Mouse (Mus musculus): Measurements from ENCODE around the gene Scp2. TPM values are rescaled to one million over a fixed set of nuclear protein-coding genes. Genes with fewer than 3 reads are reported as not detected.

Gene Scp2
- polyA plus RNA-seq, 1 experiment from 2014 or later: 209 TPM

DNA sequence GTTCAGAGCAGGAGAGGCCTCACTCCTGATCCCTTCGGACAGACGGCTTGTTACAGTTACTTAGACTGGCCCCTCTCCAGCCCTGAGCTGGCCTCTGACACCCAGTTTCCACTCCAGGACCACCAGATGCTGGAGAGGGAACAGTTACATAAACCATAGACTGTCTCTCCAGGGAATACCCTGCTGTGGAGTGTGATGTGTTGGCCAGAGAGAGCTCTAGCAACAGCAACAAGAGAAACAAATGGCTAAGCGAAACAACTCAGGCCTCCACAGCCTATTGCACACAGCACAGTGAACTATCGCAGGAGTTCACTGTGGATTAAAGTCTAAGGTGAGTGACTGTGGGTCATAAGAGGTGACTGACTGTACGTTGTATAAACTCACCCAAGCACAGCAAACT lies 120.2 kb downstream of the Scp2 start:
- H3K27me3 ChIP-seq (ENCODE audit: control insufficient read depth, insufficient read depth, low read length): 0 out of 2 replicates have a peak, but pooled peaks cover 3% of the 10 kb centered on the region
- no peaks in the 10 kb centered on the region for H3K36me3 ChIP-seq (ENCODE audit: control insufficient read depth, insufficient read depth, low read length)
- H3K4me3 ChIP-seq (ENCODE audit: low read length): no peak overlapping the region
- no peak overlapping the region for H3K27ac ChIP-seq (ENCODE audit: low read depth, low read length)
- WGBS: 42% methylated on average over 5 of the region's 5 CpGs
- no peaks in the 10 kb centered on the region for H3K9me3 ChIP-seq (ENCODE audit: control insufficient read depth, low read length)
- peaks cover 11% of the 10 kb centered on the region for H3K4me1 ChIP-seq (ENCODE audit: control insufficient read depth, insufficient read depth, low read length)
- no peak for ATAC-seq (ENCODE audit: low FRiP score, low TSS enrichment)
- no peak overlapping the region for H3K9ac ChIP-seq (ENCODE audit: low read depth, low read length)
- H3K4me2 ChIP-seq (replicated peaks; ENCODE audit: low read depth, low read length): no peak overlapping the region

GRCm38 (mm10) chr4:108023186-108023585 lies 121.6 kb downstream of the Scp2 start:
- WGBS: 91% methylated on average over 4 of the region's 4 CpGs
- no peaks in the 10 kb centered on the region for H3K27me3 ChIP-seq (ENCODE audit: control insufficient read depth, insufficient read depth, low read length)
- ATAC-seq (ENCODE audit: low FRiP score, low TSS enrichment): no peak
- no peak overlapping the region for H3K4me3 ChIP-seq (ENCODE audit: low read length)
- H3K36me3 ChIP-seq (ENCODE audit: control insufficient read depth, insufficient read depth, low read length): no peaks in the 10 kb centered on the region
- no peak overlapping the region for H3K4me2 ChIP-seq (replicated peaks; ENCODE audit: low read depth, low read length)
- no peaks in the 10 kb centered on the region for H3K9me3 ChIP-seq (ENCODE audit: control insufficient read depth, low read length)
- H3K4me1 ChIP-seq (ENCODE audit: control insufficient read depth, insufficient read depth, low read length): peaks cover 11% of the 10 kb centered on the region
- no peak overlapping the region for H3K27ac ChIP-seq (ENCODE audit: low read depth, low read length)
- H3K9ac ChIP-seq (ENCODE audit: low read depth, low read length): no peak overlapping the region

- WGBS: 88% methylated on average over 6 of the region's 6 CpGs
- no peaks in the 10 kb centered on the region for H3K36me3 ChIP-seq (ENCODE audit: control insufficient read depth, insufficient read depth, low read length)
- H3K4me2 ChIP-seq (replicated peaks; ENCODE audit: low read depth, low read length): no peak overlapping the region
- no peak overlapping the region for H3K27ac ChIP-seq (ENCODE audit: low read depth, low read length)
- no peak overlapping the region for H3K9ac ChIP-seq (ENCODE audit: low read depth, low read length)
- no peak for ATAC-seq (ENCODE audit: low FRiP score, low TSS enrichment)
- no peaks in the 10 kb centered on the region for H3K27me3 ChIP-seq (ENCODE audit: control insufficient read depth, insufficient read depth, low read length)
- peaks cover 7% of the 10 kb centered on the region for H3K4me1 ChIP-seq (ENCODE audit: control insufficient read depth, insufficient read depth, low read length)
- H3K9me3 ChIP-seq (ENCODE audit: control insufficient read depth, low read length): no peaks in the 10 kb centered on the region
- no peak overlapping the region for H3K4me3 ChIP-seq (ENCODE audit: low read length)
Measured at GRCm38 (mm10) chr4:108020178-108020577, 124.6 kb downstream of the Scp2 start.

GRCm38 (mm10) chr4:108018961-108019921 lies 125.6 kb downstream of the Scp2 start:
- no peak overlapping the region for H3K4me3 ChIP-seq (ENCODE audit: low read length)
- no peak overlapping the region for H3K27ac ChIP-seq (ENCODE audit: low read depth, low read length)
- 56% methylated on average over 14 of the region's 14 CpGs for WGBS
- H3K4me2 ChIP-seq (replicated peaks; ENCODE audit: low read depth, low read length): no peak overlapping the region
- H3K4me1 ChIP-seq (ENCODE audit: control insufficient read depth, insufficient read depth, low read length): no peaks in the 10 kb centered on the region
- H3K9ac ChIP-seq (ENCODE audit: low read depth, low read length): no peak overlapping the region
- no peaks in the 10 kb centered on the region for H3K27me3 ChIP-seq (ENCODE audit: control insufficient read depth, insufficient read depth, low read length)
- no peaks in the 10 kb centered on the region for H3K36me3 ChIP-seq (ENCODE audit: control insufficient read depth, insufficient read depth, low read length)
- no peak for ATAC-seq (ENCODE audit: low FRiP score, low TSS enrichment)
- no peaks in the 10 kb centered on the region for H3K9me3 ChIP-seq (ENCODE audit: control insufficient read depth, low read length)

DNA sequence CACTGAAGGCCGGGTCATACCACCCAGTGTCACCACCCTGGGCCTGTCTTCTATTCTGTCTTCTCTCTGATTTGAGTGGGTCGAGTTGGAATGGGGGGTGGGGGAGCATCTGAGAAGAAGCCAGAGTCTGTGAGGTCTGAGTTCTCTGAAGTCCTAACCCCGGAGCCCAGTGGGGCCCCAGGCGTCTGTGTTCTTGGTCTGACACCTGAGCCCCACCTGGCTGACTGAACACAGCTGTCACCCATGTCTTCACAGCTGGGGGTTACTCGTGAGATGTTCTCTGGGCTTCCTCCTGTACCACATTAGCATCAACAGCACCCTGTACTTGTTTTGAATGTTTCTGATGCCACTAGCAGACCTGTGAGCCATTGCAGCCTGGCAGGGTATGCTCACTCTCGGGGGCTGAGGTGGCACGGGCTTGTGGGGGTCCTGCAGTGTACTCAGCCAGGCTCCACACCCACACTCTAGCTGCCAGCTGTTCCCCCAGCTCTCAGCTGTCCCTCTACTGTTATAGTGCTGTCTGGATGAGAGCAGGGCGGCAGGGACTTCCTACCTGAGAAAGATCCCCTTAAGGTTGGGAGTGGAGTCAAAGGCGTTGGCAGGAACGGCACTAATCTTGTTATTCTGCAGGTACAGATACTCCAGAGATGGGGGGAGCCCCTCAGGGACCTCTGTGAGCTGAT lies 126.4 kb downstream of the Scp2 start:
- H3K9ac ChIP-seq (ENCODE audit: low read depth, low read length): no peak overlapping the region; the same call in 1 of the 2 replicates
- H3K36me3 ChIP-seq (ENCODE audit: control insufficient read depth, insufficient read depth, low read length): no peaks in the 10 kb centered on the region
- no peaks in the 10 kb centered on the region for H3K27me3 ChIP-seq (ENCODE audit: control insufficient read depth, insufficient read depth, low read length)
- no peak overlapping the region for H3K4me2 ChIP-seq (replicated peaks; ENCODE audit: low read depth, low read length)
- no peak overlapping the region for H3K4me3 ChIP-seq (ENCODE audit: low read length)
- WGBS: 39% methylated on average over 10 of the region's 10 CpGs
- H3K9me3 ChIP-seq (ENCODE audit: control insufficient read depth, low read length): no peaks in the 10 kb centered on the region
- no peak overlapping the region for H3K27ac ChIP-seq (ENCODE audit: low read depth, low read length)
- no peaks in the 10 kb centered on the region for H3K4me1 ChIP-seq (ENCODE audit: control insufficient read depth, insufficient read depth, low read length)
- no peak for ATAC-seq (ENCODE audit: low FRiP score, low TSS enrichment)

DNA sequence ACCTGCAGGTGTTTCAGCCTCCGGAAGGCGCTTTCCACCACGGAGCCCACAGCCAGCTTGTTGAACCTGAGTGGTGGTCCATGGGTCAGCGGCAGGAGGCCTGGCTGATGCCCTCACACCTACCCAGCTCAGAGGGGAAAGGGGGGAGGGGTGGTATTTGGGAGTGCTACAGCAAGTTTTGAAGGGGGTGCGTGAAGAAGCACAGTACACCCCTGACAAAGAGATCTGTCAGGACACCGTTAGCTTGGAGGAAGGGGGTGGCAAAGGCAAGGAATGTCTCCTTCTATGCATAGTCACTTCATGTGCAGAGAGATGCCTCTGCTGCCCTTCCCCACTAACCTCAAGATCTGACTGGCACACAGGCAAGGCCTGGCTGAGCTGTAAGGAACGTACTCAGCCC lies 127.0 kb downstream of the Scp2 start:
- no peaks in the 10 kb centered on the region for H3K36me3 ChIP-seq (ENCODE audit: control insufficient read depth, insufficient read depth, low read length)
- no peak overlapping the region for H3K27ac ChIP-seq (ENCODE audit: low read depth, low read length)
- WGBS: 79% methylated on average over 7 of the region's 7 CpGs
- no peaks in the 10 kb centered on the region for H3K9me3 ChIP-seq (ENCODE audit: control insufficient read depth, low read length)
- no peaks in the 10 kb centered on the region for H3K4me1 ChIP-seq (ENCODE audit: control insufficient read depth, insufficient read depth, low read length)
- ATAC-seq (ENCODE audit: low FRiP score, low TSS enrichment): no peak
- H3K27me3 ChIP-seq (ENCODE audit: control insufficient read depth, insufficient read depth, low read length): no peaks in the 10 kb centered on the region
- no peak overlapping the region for H3K4me2 ChIP-seq (replicated peaks; ENCODE audit: low read depth, low read length)
- H3K4me3 ChIP-seq (ENCODE audit: low read length): no peak overlapping the region
- H3K9ac ChIP-seq (ENCODE audit: low read depth, low read length): no peak overlapping the region

DNA sequence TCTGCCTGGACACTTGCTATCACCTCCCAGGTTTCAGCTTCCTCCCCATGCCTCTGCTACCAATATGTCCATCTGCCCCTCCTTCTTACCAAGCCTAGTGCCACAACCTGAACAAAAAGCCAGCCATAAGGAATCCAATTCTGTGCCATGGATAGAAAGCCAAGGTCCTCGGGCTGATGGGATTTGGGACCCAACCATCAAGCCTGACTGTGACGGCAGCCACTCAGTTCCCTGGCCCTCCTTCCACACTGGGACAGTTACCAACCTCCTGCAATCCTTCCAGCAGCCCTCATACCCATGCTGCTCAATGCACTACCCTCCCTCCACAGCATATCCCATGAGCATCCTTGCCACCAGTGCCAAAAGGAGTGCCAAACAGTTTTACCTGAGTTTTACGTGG lies 128.5 kb downstream of the Scp2 start:
- H3K27me3 ChIP-seq (ENCODE audit: control insufficient read depth, insufficient read depth, low read length): no peaks in the 10 kb centered on the region
- no peak overlapping the region for H3K9ac ChIP-seq (ENCODE audit: low read depth, low read length)
- no peak overlapping the region for H3K4me2 ChIP-seq (replicated peaks; ENCODE audit: low read depth, low read length)
- no peaks in the 10 kb centered on the region for H3K9me3 ChIP-seq (ENCODE audit: control insufficient read depth, low read length)
- no peak overlapping the region for H3K4me3 ChIP-seq (ENCODE audit: low read length)
- 96% methylated on average over 3 of the region's 3 CpGs for WGBS
- H3K4me1 ChIP-seq (ENCODE audit: control insufficient read depth, insufficient read depth, low read length): no peaks in the 10 kb centered on the region
- H3K27ac ChIP-seq (ENCODE audit: low read depth, low read length): no peak overlapping the region
- no peaks in the 10 kb centered on the region for H3K36me3 ChIP-seq (ENCODE audit: control insufficient read depth, insufficient read depth, low read length)
- ATAC-seq (ENCODE audit: low FRiP score, low TSS enrichment): no peak

- H3K27ac ChIP-seq (ENCODE audit: low read depth, low read length): no peak overlapping the region
- no peak overlapping the region for H3K4me2 ChIP-seq (replicated peaks; ENCODE audit: low read depth, low read length)
- H3K27me3 ChIP-seq (ENCODE audit: control insufficient read depth, insufficient read depth, low read length): no peaks in the 10 kb centered on the region
- 73% methylated on average over 14 of the region's 14 CpGs for WGBS
- no peaks in the 10 kb centered on the region for H3K36me3 ChIP-seq (ENCODE audit: control insufficient read depth, insufficient read depth, low read length)
- no peaks in the 10 kb centered on the region for H3K4me1 ChIP-seq (ENCODE audit: control insufficient read depth, insufficient read depth, low read length)
- ATAC-seq (ENCODE audit: low FRiP score, low TSS enrichment): no peak
- no peak overlapping the region for H3K4me3 ChIP-seq (ENCODE audit: low read length)
- H3K9me3 ChIP-seq (ENCODE audit: control insufficient read depth, low read length): no peaks in the 10 kb centered on the region
- no peak overlapping the region for H3K9ac ChIP-seq (ENCODE audit: low read depth, low read length)
Measured at GRCm38 (mm10) chr4:108015067-108015765, 129.6 kb downstream of the Scp2 start.
